Mouse (Mus musculus): ENCODE data around the gene Sst.

- TF ChIP-seq POLR2A (IDR thresholded peaks at IDR 0.05; ENCODE audit: control insufficient read depth in 1 of 2, insufficient read depth in 1 of 2, low read depth in 1 of 2, low read length in 2 of 2, poor library complexity in 1 of 2) (no peak), ETS1 (IDR thresholded peaks at IDR 0.05; ENCODE audit: low read depth, low read length) (no peak), CTCF (IDR thresholded peaks at IDR 0.05 in 2 of 3, conservative IDR thresholded peaks at IDR 0.05 in 1 of 3; ENCODE audit: control insufficient read depth in 1 of 3, insufficient read depth in 1 of 3, low read depth in 2 of 3, low read length in 3 of 3, poor library complexity in 1 of 3, severe bottlenecking in 1 of 3) (no peak), ZKSCAN1 (IDR thresholded peaks at IDR 0.05; ENCODE audit: low read depth, low read length) (no peak)
Observed at GRCm38 (mm10) chr16:23844622-23845021, 46.1 kb downstream of the Sst start.
